ENCODE assay signal across 13 mouse cellular contexts in genomic region chr5:139383234-139383633, GRCm38 (mm10). TPM values are rescaled to one million over a fixed set of nuclear protein-coding genes. Genes with fewer than 3 reads are reported as not detected.
DNase-seq lines count a peak whose midpoint lies in the region; ATAC-seq and TF ChIP-seq lines count a peak whose summit lies in the region.
"Had no signal": no experiment of that assay in that cellular context is flagged by ENCODE, and none has a peak within 500 bp of the region (broad histone marks: within the 10 kb centered on the region; RNA-seq: fewer than 3 reads in every experiment).

No protein-coding gene starts in this region.

- peak overlapping the region; percentile 88 for H3K9ac ChIP-seq in heart, embryonic 13.5 days
- no peak overlapping the region for H3K9ac ChIP-seq in midbrain, embryonic 12.5 days (replicated peaks)
- H3K9ac ChIP-seq in midbrain, embryonic 15.5 days: no peak overlapping the region

- peaks cover 88% of the 10 kb centered on the region for H3K4me1 ChIP-seq in heart, embryonic 13.5 days
- H3K4me1 ChIP-seq in midbrain, embryonic 12.5 days: peaks cover 24% of the 10 kb centered on the region
- H3K4me1 ChIP-seq in midbrain, embryonic 15.5 days: peaks cover 22% of the 10 kb centered on the region
- H3K4me1 ChIP-seq in hindbrain, embryonic 10.5 days (replicated peaks): peaks cover 76% of the 10 kb centered on the region

- no peaks in the 10 kb centered on the region; the same call in 1 of the 2 replicates for H3K36me3 ChIP-seq in heart, embryonic 13.5 days
- no peaks in the 10 kb centered on the region for H3K36me3 ChIP-seq in midbrain, embryonic 12.5 days
- H3K36me3 ChIP-seq in midbrain, embryonic 15.5 days (replicated peaks): no peaks in the 10 kb centered on the region
- H3K36me3 ChIP-seq in hindbrain, embryonic 10.5 days: no peaks in the 10 kb centered on the region
- no peaks in the 10 kb centered on the region for H3K36me3 ChIP-seq in myocyte (ENCODE audit: control insufficient read depth, insufficient read depth)

- WGBS in heart, embryonic 13.5 days: 64% methylated on average over 9 of the region's 9 CpGs
- WGBS in midbrain, embryonic 12.5 days: 82% methylated on average over 9 of the region's 9 CpGs
- 71% methylated on average over 9 of the region's 9 CpGs for WGBS in midbrain, embryonic 15.5 days
- 84% methylated on average over 9 of the region's 9 CpGs for whole genome bisulfite sequencing in hindbrain, embryonic 10.5 days

- ATAC-seq in heart, embryonic 13.5 days (ENCODE audit: extremely low read depth, insufficient number of reproducible peaks, low FRiP score, low TSS enrichment): no peak
- no peak for ATAC-seq in midbrain, embryonic 12.5 days (ENCODE audit: low FRiP score, low read depth)
- no peak for ATAC-seq in midbrain, embryonic 15.5 days (replicated peaks)

- H3K79me2 ChIP-seq in myocyte (ENCODE audit: control insufficient read depth, insufficient read depth): no peaks in the 10 kb centered on the region

- intact Hi-C loops in heart, postnatal 25 days (cut with DNase I): no loop called here
- intact Hi-C loops in left cerebral cortex, postnatal 10 days (cut with DNase I): no loop called here

- H3K27me3 ChIP-seq in heart, embryonic 13.5 days (replicated peaks): no peaks in the 10 kb centered on the region
- 0 out of 2 replicates have a peak, but pooled peaks cover 4% of the 10 kb centered on the region for H3K27me3 ChIP-seq in midbrain, embryonic 12.5 days
- no peaks in the 10 kb centered on the region for H3K27me3 ChIP-seq in midbrain, embryonic 15.5 days (replicated peaks)
- H3K27me3 ChIP-seq in hindbrain, embryonic 10.5 days (ENCODE audit: insufficient read depth, poor library complexity, severe bottlenecking): 0 out of 2 replicates have a peak, but pooled peaks cover 3% of the 10 kb centered on the region
- no peaks in the 10 kb centered on the region for H3K27me3 ChIP-seq in myocyte (ENCODE audit: control insufficient read depth, insufficient read depth, insufficient read length)

- peak overlapping the region; percentile 78 for H3K4me2 ChIP-seq in heart, embryonic 13.5 days
- no peak overlapping the region for H3K4me2 ChIP-seq in midbrain, embryonic 12.5 days (replicated peaks)
- H3K4me2 ChIP-seq in midbrain, embryonic 15.5 days: no peak overlapping the region
- peak overlapping the region; percentile 86 for H3K4me2 ChIP-seq in myocyte (ENCODE audit: low read depth)

- no peak for DNase-seq in heart, postnatal 25 days (ENCODE audit: low spot score)
- DNase-seq in hindbrain, embryonic 10.5 days (ENCODE audit: low spot score): no peak
- DNase-seq in right cerebral cortex, postnatal 25 days: no peak
- no peak for DNase-seq in left cerebral cortex, postnatal 10 days (ENCODE audit: extremely low spot score in 1 of 2, low spot score in 2 of 2)
- DNase-seq: adrenal gland, adult 8-10 months; gastrocnemius, postnatal 10 days had no signal

- no peaks in the 10 kb centered on the region for H3K9me3 ChIP-seq in heart, embryonic 13.5 days
- H3K9me3 ChIP-seq in midbrain, embryonic 12.5 days: no peaks in the 10 kb centered on the region
- H3K9me3 ChIP-seq in midbrain, embryonic 15.5 days: no peaks in the 10 kb centered on the region
- no peaks in the 10 kb centered on the region for H3K9me3 ChIP-seq in hindbrain, embryonic 10.5 days

- H3K27ac ChIP-seq in heart, embryonic 13.5 days (replicated peaks): peak overlapping the region; percentile 96
- peak overlapping the region; percentile 58 for H3K27ac ChIP-seq in midbrain, embryonic 12.5 days (replicated peaks)
- no peak overlapping the region for H3K27ac ChIP-seq in midbrain, embryonic 15.5 days
- H3K27ac ChIP-seq in hindbrain, embryonic 10.5 days: peak overlapping the region; percentile 76

- peak overlapping the region; percentile 73 for H3K4me3 ChIP-seq in heart, embryonic 13.5 days
- H3K4me3 ChIP-seq in midbrain, embryonic 12.5 days: no peak overlapping the region
- H3K4me3 ChIP-seq in midbrain, embryonic 15.5 days: no peak overlapping the region
- H3K4me3 ChIP-seq in hindbrain, embryonic 10.5 days: no peak overlapping the region
- H3K4me3 ChIP-seq in myocyte: no peak overlapping the region

- TF ChIP-seq POLR2A in myocyte (IDR thresholded peaks at IDR 0.05; ENCODE audit: insufficient read length, low read depth): no peak

- H3ac ChIP-seq in myocyte (ENCODE audit: control insufficient read depth, insufficient read length): no peak overlapping the region

TF ChIP-seq in myocyte, 11 proteins besides CTCF, POLR2A, EP300 and RAD21:
- no peak for TF ChIP-seq TCF3 (IDR thresholded peaks at IDR 0.05; ENCODE audit: insufficient read length, low read depth)
- no peak for TF ChIP-seq SRF (IDR thresholded peaks at IDR 0.05; ENCODE audit: control insufficient read depth, insufficient read length, low read depth)
- TF ChIP-seq POLR2AphosphoS2 (IDR thresholded peaks at IDR 0.05; ENCODE audit: insufficient read length, low read depth): peak; percentile 6

RNA-seq across cellular contexts. Expression of gene Gpr146, which starts 5.7 kb away (rescaled TPM):
- 7.0 and 8.8 TPM in 2 replicates for polyA plus RNA-seq in heart, embryonic 13.5 days (2015; fragmentation: Nextera tagmentation; extraction: Ambion mirVana)
- 10 to 100 TPM; 35.3 to 58.5 TPM for total RNA-seq in heart, postnatal 25 days (2021)
- polyA plus RNA-seq in midbrain, embryonic 12.5 days (2016; fragmentation: Nextera tagmentation; extraction: Ambion mirVana): 1.8 and 2.6 TPM in 2 replicates
- 2.5 and 2.7 TPM in 2 replicates for polyA plus RNA-seq in midbrain, embryonic 15.5 days (2015; fragmentation: Nextera tagmentation; extraction: Ambion mirVana)
- polyA plus RNA-seq in hindbrain, embryonic 10.5 days (2016; fragmentation: Nextera tagmentation; extraction: Ambion mirVana): 2.0 and 2.8 TPM in 2 replicates
- 11.7 TPM for polyA plus RNA-seq in myocyte (2012; fragmentation: generic; extraction: Trizol)
- 1 to 10 TPM; 5.7 to 7.5 TPM for total RNA-seq in left cerebral cortex, postnatal 10 days (2021)

RNA-seq across cellular contexts. Expression of gene C130050O18Rik, which starts 21.8 kb away (rescaled TPM):
- polyA plus RNA-seq in heart, embryonic 13.5 days (2015; fragmentation: Nextera tagmentation; extraction: Ambion mirVana): 0.24 and 0.34 TPM in 2 replicates
- under 1 TPM; 0.70 to 0.78 TPM for total RNA-seq in heart, postnatal 25 days (2021)
- polyA plus RNA-seq in midbrain, embryonic 12.5 days (2016; fragmentation: Nextera tagmentation; extraction: Ambion mirVana): 0.22 and 0.36 TPM in 2 replicates
- polyA plus RNA-seq in midbrain, embryonic 15.5 days (2015; fragmentation: Nextera tagmentation; extraction: Ambion mirVana): 0.18 and 0.33 TPM in 2 replicates
- 0.43 TPM in 1 of 2 replicates, not detected in the other for polyA plus RNA-seq in hindbrain, embryonic 10.5 days (2016; fragmentation: Nextera tagmentation; extraction: Ambion mirVana)
- 0.25 TPM for polyA plus RNA-seq in myocyte (2012; fragmentation: generic; extraction: Trizol)
- total RNA-seq in left cerebral cortex, postnatal 10 days (2021): under 1 TPM; 0.24 to 0.28 TPM

RNA-seq across cellular contexts. Expression of gene Cyp2w1, which starts 30.8 kb away (rescaled TPM):
- not detected in 2 replicates for polyA plus RNA-seq in heart, embryonic 13.5 days (2015; fragmentation: Nextera tagmentation; extraction: Ambion mirVana)
- total RNA-seq in heart, postnatal 25 days (2021): not detected
- polyA plus RNA-seq in midbrain, embryonic 12.5 days (2016; fragmentation: Nextera tagmentation; extraction: Ambion mirVana): 0.20 and 0.64 TPM in 2 replicates
- polyA plus RNA-seq in midbrain, embryonic 15.5 days (2015; fragmentation: Nextera tagmentation; extraction: Ambion mirVana): 0.46 TPM in 1 of 2 replicates, not detected in the other
- not detected in 2 replicates for polyA plus RNA-seq in hindbrain, embryonic 10.5 days (2016; fragmentation: Nextera tagmentation; extraction: Ambion mirVana)
- not detected for polyA plus RNA-seq in myocyte (2012; fragmentation: generic; extraction: Trizol)
- not detected for total RNA-seq in left cerebral cortex, postnatal 10 days (2021)
- total RNA-seq: adrenal gland, adult 8-10 months; gastrocnemius, postnatal 10 days; left cerebral cortex, adult 18-20 months had no signal
- polyA plus RNA-seq: neural tube, embryonic 11.5 days; testis, adult 2 months had no signal

RNA-seq across cellular contexts. Expression of gene Cox19, which starts 32.0 kb away (rescaled TPM):
- polyA plus RNA-seq in heart, embryonic 13.5 days (2015; fragmentation: Nextera tagmentation; extraction: Ambion mirVana): 68.4 and 75.8 TPM in 2 replicates
- 10 to 100 TPM; 82.2 to 91.1 TPM for total RNA-seq in heart, postnatal 25 days (2021)
- polyA plus RNA-seq in midbrain, embryonic 12.5 days (2016; fragmentation: Nextera tagmentation; extraction: Ambion mirVana): 121 and 125 TPM in 2 replicates
- 106 and 108 TPM in 2 replicates for polyA plus RNA-seq in midbrain, embryonic 15.5 days (2015; fragmentation: Nextera tagmentation; extraction: Ambion mirVana)
- 116 and 147 TPM in 2 replicates for polyA plus RNA-seq in hindbrain, embryonic 10.5 days (2016; fragmentation: Nextera tagmentation; extraction: Ambion mirVana)
- 66.0 TPM for polyA plus RNA-seq in myocyte (2012; fragmentation: generic; extraction: Trizol)
- 10 to 100 TPM; 75.2 to 90.2 TPM for total RNA-seq in left cerebral cortex, postnatal 10 days (2021)

RNA-seq across cellular contexts. Expression of gene Gper1, which starts 39.7 kb away (rescaled TPM):
- 0.90 and 1.2 TPM in 2 replicates for polyA plus RNA-seq in heart, embryonic 13.5 days (2015; fragmentation: Nextera tagmentation; extraction: Ambion mirVana)
- 1 to 10 TPM; 1.3 to 2.1 TPM for total RNA-seq in heart, postnatal 25 days (2021)
- 2.3 and 3.7 TPM in 2 replicates for polyA plus RNA-seq in midbrain, embryonic 12.5 days (2016; fragmentation: Nextera tagmentation; extraction: Ambion mirVana)
- polyA plus RNA-seq in midbrain, embryonic 15.5 days (2015; fragmentation: Nextera tagmentation; extraction: Ambion mirVana): 8.2 and 9.5 TPM in 2 replicates
- 0.40 and 0.76 TPM in 2 replicates for polyA plus RNA-seq in hindbrain, embryonic 10.5 days (2016; fragmentation: Nextera tagmentation; extraction: Ambion mirVana)
- polyA plus RNA-seq in myocyte (2012; fragmentation: generic; extraction: Trizol): 9.2 TPM
- 1 to 10 TPM; 2.9 to 3.3 TPM for total RNA-seq in left cerebral cortex, postnatal 10 days (2021)

Comparison
In these comparisons a context has a peak if more than half of its experiments do, and no peak if none do; other contexts are left out.
1. H3K4me2 ChIP-seq: peak in heart, embryonic 13.5 days (single experiment) and myocyte (single experiment); none in midbrain, embryonic 12.5 days (single experiment) and midbrain, embryonic 15.5 days (single experiment).